Mouse (Mus musculus): ENCODE data around the gene Vwa7.

Vwa7 gene

GRCm38 (mm10) chr17:35045807-35046680, 29.7 kb downstream of the Vwa7 start:
- no peak for DNase-seq (ENCODE audit: low spot score in 2 of 2)

- peak; percentile 95 to 96 for DNase-seq (ENCODE audit: low spot score in 2 of 2)
Measured at GRCm38 (mm10) chr17:35046681-35047455, 30.5 kb downstream of the Vwa7 start, which contains the start of gene Msh5. TSS of gene Msh5 (minus strand) at chr17:35046745.

DNA sequence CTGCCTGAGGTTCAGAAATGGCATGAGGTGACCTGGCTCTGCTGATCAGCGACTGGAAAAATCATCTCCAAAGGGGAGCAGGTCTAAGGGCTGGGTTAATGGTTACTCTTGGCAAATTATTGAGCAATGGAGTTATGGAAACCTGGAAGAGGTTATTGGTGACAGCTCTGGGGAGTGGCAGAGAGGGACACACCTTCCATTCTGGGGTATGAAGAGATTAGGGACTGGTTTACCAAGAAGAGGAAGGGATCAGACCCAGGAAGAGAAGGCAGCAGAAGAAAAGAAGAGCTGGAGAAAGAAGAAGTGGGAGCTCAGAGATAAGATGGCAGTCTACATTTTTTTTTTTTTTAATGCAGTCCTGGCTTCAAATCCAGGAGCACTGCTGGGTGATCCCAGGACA, 31.3 kb downstream of the Vwa7 start:
- no peak for DNase-seq (ENCODE audit: low spot score in 2 of 2)

DNA sequence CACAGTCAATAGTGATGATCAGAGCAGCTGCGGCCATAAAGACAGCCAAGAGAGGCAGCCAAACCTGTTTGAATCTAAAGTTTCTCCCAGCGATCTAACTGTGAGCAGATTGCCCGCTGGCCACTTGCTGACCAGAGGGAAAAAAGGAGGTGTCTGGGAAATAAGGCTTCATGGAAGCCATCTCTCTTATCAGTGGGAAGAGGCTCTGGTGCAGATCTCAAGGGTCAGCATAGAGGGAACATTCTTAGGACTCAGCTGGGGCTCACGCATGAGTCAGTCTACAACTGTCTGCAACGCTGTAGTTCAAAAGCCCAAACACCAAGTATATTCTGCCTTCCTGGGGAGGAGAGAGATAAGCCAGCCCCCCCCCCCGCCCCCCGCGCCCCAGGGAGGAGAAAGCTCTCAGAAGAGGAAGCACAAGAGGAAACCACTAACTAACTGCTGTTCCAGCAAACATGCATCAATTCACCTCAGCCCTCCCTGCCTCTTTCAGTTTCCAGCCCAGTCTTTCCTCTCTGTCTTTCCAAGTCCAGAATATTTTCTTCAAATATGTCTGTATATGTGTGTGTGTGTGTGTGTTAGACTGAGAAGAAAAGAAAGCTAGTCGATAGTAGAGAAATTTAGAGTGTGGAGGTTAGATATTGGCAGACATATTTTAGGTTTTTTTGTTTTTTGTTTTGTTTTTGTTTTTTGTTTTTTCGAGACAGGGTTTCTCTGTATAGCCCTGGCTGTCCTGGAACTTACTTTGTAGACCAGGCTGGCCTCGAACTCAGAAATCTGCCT, 32.0 kb downstream of the Vwa7 start:
- no peak for DNase-seq (ENCODE audit: low spot score in 2 of 2)

DNA sequence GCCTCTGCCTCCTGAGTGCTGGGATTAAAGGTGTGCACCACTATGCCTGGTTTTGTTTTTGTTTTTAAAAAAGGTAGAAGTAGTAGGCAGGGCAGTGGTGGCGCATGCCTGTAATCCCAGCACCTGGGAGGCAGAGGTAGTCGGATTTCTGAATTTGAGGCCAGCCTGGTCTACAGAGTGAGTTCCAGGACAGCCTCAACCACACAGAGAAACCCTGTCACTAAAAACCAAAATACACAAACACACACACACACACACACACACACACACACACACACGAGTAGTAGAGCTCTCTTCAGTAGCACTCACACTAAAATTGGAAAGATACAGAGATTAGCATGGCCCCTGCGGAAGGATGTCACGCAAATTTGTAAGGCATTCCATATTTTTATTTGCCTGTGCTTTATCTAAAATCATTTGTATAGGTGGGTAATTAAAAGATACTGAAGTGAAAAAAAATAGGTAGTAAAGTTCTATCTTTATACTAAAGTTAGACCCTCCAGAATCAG, 32.6 kb downstream of the Vwa7 start:
- DNase-seq (ENCODE audit: low spot score in 2 of 2) = no peak

GRCm38 (mm10) chr17:35049561-35050016, 33.2 kb downstream of the Vwa7 start, which contains the start of gene Clic1:
TSS of gene Clic1 (plus strand) at chr17:35049966.
- no peak for DNase-seq (ENCODE audit: low spot score in 2 of 2)

DNA sequence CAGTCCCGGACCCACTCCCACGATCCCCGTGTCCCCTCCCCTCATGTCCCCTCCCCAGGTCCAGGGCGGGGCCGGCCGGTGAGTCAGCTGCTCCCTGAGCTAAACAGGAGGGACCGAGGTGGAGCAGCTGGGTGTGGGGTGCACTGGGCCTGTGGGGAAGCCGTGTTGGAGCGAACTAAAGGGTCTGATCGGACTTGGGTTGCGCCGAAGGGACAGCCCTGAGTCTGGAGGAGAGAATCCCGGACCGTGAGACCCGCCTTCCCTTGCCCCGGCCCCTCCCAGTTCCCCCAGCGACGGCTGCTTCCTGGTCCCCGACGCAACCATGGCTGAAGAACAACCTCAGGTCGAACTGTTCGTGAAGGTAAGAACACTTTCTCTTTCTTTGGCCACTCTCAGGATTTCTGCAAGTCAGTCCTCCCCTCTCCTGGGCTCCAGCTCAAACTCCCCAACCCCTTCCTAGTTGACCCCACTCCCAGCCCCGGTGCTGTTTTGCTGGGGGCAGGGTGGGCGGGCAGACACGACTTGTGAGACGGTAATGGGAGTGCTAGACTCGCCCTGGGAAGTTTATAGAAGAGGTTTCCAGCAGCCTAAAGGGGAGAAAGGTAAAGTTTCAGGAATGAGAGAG, 33.9 kb downstream of the Vwa7 start:
- DNase-seq (ENCODE audit: low spot score in 2 of 2) = peak in 1 of 2 experiments; percentile 38

DNA sequence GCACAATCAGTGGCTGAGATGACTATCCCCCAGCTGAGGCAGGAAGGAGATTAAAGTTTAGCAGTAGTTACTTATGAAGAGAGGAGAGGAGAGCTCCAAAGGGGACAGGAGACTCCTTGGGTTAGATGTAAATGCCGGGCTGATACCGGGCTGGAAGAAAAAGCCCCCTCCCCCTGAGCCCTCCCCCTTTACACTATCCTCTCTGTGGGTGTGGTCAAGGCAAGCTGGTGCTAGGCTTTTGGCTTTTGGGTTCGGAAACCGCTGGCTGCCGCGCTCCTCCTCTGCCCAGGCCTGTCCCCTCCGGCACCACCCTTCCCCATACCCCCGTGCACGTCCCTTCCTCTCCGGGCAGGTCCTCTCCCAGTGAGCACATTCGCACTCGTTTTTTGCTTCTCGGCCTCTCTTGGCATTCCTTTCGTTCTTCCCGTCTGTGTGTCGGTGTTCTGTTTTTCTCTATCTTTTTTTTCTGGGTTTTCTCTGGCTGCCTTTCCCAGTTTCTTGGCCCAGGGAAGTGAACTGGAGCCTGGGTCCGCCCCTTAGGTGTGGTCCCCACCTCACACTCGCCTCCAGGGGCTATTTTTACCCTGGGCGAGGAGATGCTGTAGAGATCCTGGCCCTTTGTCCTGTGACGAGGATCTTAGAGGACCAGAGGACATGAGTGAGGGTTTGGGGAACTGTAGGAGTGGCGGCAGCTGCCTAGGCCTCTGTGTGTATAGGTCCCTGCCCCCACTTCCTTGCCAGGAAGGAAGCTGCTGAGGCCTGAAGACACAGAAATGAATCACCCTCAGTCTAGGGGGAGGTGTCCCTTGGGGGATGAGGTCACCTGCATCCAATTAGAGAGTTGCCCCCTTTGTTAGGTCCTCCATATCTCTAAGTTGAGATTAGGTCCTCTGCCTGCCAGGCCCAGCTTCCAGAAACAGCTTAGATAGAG, 35.0 kb downstream of the Vwa7 start:
- peak in 1 of 2 experiments; percentile 42 for DNase-seq (ENCODE audit: low spot score in 2 of 2)

GRCm38 (mm10) chr17:35052271-35052798, 36.0 kb downstream of the Vwa7 start:
- DNase-seq (ENCODE audit: low spot score in 2 of 2) = no peak

DNA sequence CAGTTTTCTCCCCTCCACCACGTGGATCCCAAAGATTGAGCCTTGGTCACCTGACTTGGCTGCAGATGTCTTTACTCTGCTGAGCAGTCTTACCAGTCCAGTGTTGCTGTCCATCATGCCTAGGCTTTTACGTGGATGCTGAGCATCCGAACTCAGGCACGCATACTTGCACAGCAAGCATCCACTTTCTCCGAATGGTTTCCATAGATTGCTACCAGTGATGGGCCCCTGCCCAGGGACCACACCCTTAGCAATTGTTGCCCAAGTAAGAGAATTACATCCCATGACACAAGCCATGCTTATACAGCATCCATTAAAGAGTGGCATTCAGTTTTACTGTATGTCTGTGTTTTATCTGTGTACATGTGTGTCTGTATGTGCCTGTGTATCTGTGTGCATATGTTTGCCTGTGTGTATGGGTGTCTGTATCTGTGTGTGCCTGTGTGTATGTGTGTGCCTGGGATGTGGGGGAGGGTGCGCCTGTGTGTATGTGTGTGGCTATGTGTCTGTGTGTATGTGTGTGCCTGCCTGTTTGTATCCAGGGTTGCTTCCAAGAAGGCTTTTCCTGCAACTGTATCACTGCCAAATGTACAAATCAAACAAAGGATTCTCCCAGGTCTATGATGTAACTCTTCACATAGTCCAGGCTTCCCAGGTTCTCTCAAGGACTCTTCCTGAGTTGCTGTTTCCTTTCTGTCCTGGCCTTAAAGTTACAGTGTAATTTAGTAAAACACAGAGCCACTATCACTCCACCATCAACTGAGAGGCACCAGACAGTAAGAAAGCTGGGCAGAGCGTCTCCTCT, 39.5 kb downstream of the Vwa7 start:
- no peak for DNase-seq (ENCODE audit: low spot score in 2 of 2)

DNA sequence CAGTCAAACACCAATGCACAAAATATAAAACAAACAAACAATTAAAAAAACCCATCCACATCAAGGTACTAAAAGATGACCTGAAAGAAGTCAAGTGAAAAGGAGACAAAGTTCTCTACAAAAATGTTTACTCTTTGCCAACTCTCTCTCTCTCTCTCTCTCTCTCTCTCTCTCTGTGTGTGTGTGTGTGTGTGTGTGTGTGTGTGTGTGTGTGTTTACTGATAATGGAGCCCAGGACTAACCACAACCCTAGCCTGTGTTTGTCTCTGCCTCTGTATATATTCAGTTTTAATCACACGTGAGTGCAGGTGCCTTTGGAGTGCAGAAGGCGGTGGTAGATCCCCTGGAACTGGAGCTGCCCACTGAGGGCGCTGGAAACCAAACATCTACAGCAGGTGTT, 40.7 kb downstream of the Vwa7 start:
- DNase-seq (ENCODE audit: low spot score in 2 of 2) = no peak

GRCm38 (mm10) chr17:35058316-35058715, 41.9 kb downstream of the Vwa7 start:
- no peak for DNase-seq (ENCODE audit: low spot score in 2 of 2)

GRCm38 (mm10) chr17:35058911-35059892, 42.8 kb downstream of the Vwa7 start, which contains the start of gene Ddah2:
TSS of gene Ddah2 (plus strand) at chr17:35059035.
- peak; percentile 76 to 84 for DNase-seq (ENCODE audit: low spot score in 2 of 2)

GRCm38 (mm10) chr17:35060071-35060470, 43.7 kb downstream of the Vwa7 start:
- no peak for DNase-seq (ENCODE audit: low spot score in 2 of 2)

DNA sequence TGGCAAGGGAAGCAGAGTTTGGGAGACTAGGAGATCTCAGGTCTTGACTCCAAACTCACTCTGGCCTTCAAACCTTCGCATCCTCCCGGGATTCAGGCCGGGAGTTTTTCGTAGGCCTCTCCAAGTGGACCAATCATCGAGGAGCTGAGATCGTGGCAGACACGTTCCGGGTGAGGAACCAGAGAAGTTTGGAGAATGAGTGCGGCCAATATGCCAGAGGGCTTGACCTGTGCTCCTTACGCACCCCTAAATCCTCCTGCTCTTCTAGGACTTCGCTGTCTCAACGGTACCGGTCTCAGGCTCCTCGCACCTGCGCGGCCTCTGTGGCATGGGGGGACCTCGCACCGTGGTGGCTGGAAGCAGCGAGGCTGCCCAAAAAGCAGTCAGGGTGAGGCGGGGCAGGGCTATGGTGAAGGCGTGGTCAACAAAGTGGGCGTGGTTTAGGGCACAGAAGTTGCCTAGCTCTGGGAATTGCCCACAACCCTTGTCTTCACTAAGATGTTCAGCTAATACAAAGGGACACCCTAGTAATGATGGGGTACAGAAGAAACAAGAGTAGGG, 44.4 kb downstream of the Vwa7 start:
- DNase-seq (ENCODE audit: low spot score in 2 of 2) = no peak

DNA sequence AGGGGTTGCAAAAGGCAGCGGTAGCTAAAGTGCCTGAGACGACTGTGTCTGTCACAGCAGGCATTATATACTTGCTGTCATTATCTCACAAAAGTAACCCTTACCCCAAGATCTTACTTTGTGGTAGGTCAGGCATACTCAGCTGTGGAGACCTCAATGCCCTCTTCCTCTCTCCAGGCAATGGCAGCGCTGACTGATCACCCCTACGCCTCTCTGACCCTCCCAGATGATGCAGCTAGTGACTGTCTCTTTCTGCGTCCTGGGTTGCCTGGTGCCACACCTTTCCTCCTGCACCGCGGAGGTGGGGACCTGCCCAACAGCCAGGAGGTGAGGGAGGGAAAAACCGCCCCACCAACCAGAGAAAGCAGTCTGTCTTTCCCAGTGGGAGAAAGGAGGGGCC, 44.9 kb downstream of the Vwa7 start:
- DNase-seq (ENCODE audit: low spot score in 2 of 2) = no peak

DNA sequence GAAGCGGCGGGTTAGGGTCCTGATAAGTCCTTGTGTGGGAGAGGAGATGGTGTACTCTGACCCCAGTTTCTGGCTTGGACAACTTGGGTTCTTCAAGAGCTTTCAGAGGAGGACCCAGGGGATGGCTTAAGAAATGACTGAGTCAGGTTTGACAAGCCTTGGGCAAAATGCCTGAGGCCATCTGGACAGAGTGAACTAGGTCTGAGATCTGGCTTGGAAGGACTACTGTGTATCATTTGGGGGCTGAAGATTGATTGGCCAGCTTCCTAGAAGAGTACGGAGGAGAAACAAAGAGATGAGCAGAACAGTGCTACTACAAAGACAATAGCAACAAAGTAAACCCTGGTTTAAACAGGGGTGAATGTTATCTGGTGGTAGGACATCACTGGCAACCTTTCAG, 47.1 kb downstream of the Vwa7 start:
- DNase-seq (ENCODE audit: low spot score in 2 of 2) = no peak
